ENCODE assay signal across 7 mouse cellular contexts in genomic region chr12:8313270-8313771, GRCm38 (mm10). TPM values are rescaled to one million over a fixed set of nuclear protein-coding genes. Genes with fewer than 3 reads are reported as not detected.
A peak's percentile ranks its signal among the peaks of the same experiment; 100 is the strongest.
DNase-seq lines count a peak whose midpoint lies in the region; ATAC-seq lines count a peak whose summit lies in the region.

Hs1bp3 (plus strand) TSS chr12:8313432.

- peak within 1 kb of the TSS; percentile 70 for H3K9ac ChIP-seq in limb, embryonic 12.5 days (replicated peaks)
- peak within 1 kb of the TSS; percentile 74 for H3K9ac ChIP-seq in midbrain, embryonic 14.5 days (replicated peaks; ENCODE audit: low read length)

- peaks cover 7% of the 10 kb centered on the region for H3K36me3 ChIP-seq in limb, embryonic 12.5 days
- peaks cover 6% of the 10 kb centered on the region; the same call in 1 of the 2 replicates for H3K36me3 ChIP-seq in midbrain, embryonic 14.5 days (ENCODE audit: control insufficient read depth, insufficient read depth, low read length)

- WGBS in limb, embryonic 12.5 days = 2% methylated on average over 37 of the region's 38 CpGs
- WGBS in midbrain, embryonic 14.5 days = under 1% methylated on average over 37 of the region's 38 CpGs

- H3K9me3 ChIP-seq in limb, embryonic 12.5 days = no peaks in the 10 kb centered on the region
- H3K9me3 ChIP-seq in midbrain, embryonic 14.5 days (ENCODE audit: control insufficient read depth, low read length) = no peaks in the 10 kb centered on the region

- ATAC-seq in granulocyte monocyte progenitor cell, adult 5-6 weeks (replicated peaks; ENCODE audit: poor library complexity, severe bottlenecking) = peak; percentile 91
- ATAC-seq in limb, embryonic 12.5 days (ENCODE audit: insufficient number of reproducible peaks, insufficient read depth, low FRiP score, low TSS enrichment, low read depth) = peak; percentile 63; the same call in 1 of the 2 replicates
- peak; percentile 88 for ATAC-seq in midbrain, embryonic 14.5 days (ENCODE audit: low FRiP score, low TSS enrichment)

- peak; percentile 96 for DNase-seq in adrenal gland, postnatal 10 days
- DNase-seq in embryo, embryonic 9.5 days (ENCODE audit: extremely low spot score) = peak; percentile 92
- peak; percentile 70 for DNase-seq in kidney, adult 11 months
- DNase-seq in midbrain, embryonic 14.5 days = peak; percentile 95
- peak; percentile 75 for DNase-seq in spleen, adult 12 weeks (ENCODE audit: low spot score)

- H3K27ac ChIP-seq in limb, embryonic 12.5 days = no peak within 1 kb of the TSS
- H3K27ac ChIP-seq in midbrain, embryonic 14.5 days (replicated peaks; ENCODE audit: low read depth, low read length) = no peak within 1 kb of the TSS

- H3K4me2 ChIP-seq in limb, embryonic 12.5 days = peak within 1 kb of the TSS; percentile 80
- H3K4me2 ChIP-seq in midbrain, embryonic 14.5 days (ENCODE audit: low read length) = peak within 1 kb of the TSS; percentile 86

- H3K4me1 ChIP-seq in limb, embryonic 12.5 days (replicated peaks) = peaks cover 16% of the 10 kb centered on the region; the same call in 1 of the 2 replicates
- peaks cover 8% of the 10 kb centered on the region; the same call in 1 of the 2 replicates for H3K4me1 ChIP-seq in midbrain, embryonic 14.5 days (ENCODE audit: control insufficient read depth, insufficient read depth, low read length)

- H3K4me3 ChIP-seq in limb, embryonic 12.5 days (replicated peaks) = peak within 1 kb of the TSS; percentile 63
- peak within 1 kb of the TSS; percentile 66 for H3K4me3 ChIP-seq in midbrain, embryonic 14.5 days (replicated peaks; ENCODE audit: low read depth, low read length)

- peaks cover 32% of the 10 kb centered on the region for H3K27me3 ChIP-seq in limb, embryonic 12.5 days
- 0 out of 2 replicates have a peak, but pooled peaks cover 14% of the 10 kb centered on the region for H3K27me3 ChIP-seq in midbrain, embryonic 14.5 days (ENCODE audit: control insufficient read depth, insufficient read depth, low read length)

RNA-seq across cellular contexts. Expression of gene Hs1bp3, which starts in this region (rescaled TPM):
- total RNA-seq in adrenal gland, postnatal 10 days (2021) = 10 to 100 TPM; 11.0 to 16.9 TPM
- 5.4 and 19.9 TPM in 2 replicates for total RNA-seq in granulocyte monocyte progenitor cell, adult 5-6 weeks (2014; fragmentation: Nextera tagmentation)
- total RNA-seq in granulocyte monocyte progenitor cell, adult 5-6 weeks (2017) = 5.8 and 11.2 TPM in 2 replicates
- 17.5 and 19.9 TPM in 2 replicates for polyA plus RNA-seq in limb, embryonic 12.5 days (2016; fragmentation: Nextera tagmentation; extraction: Ambion mirVana)
- polyA plus RNA-seq in midbrain, embryonic 14.5 days (2014; fragmentation: Nextera tagmentation; extraction: Ambion mirVana) = 6.7 and 7.0 TPM in 2 replicates
